Mouse (Mus musculus): Measurements from ENCODE around the gene Hist1h2bh. TPM values are rescaled to one million over a fixed set of nuclear protein-coding genes. Genes with fewer than 3 reads are reported as not detected.
A peak's percentile ranks its signal among the peaks of the same experiment; 100 is the strongest.
"Not testable (repeated sequence)": the region's sequence is repeated elsewhere in the genome, so short reads cannot be mapped to it uniquely, and the experiment has no call there.

Hist1h2bh gene
- polyA plus RNA-seq, 1 experiment, result 4.4 TPM

GRCm38 (mm10) chr13:23572218-23573033 is 29.2 kb upstream of the Hist1h2bh start:
- TF ChIP-seq CTCF (IDR thresholded peaks at IDR 0.05; ENCODE audit: borderline replicate concordance, extremely low read depth, insufficient read depth, insufficient read length) (no peak), POLR2A (IDR thresholded peaks at IDR 0.05; ENCODE audit: borderline replicate concordance, extremely low read depth, insufficient read depth, insufficient read length, poor library complexity, severe bottlenecking) (no peak)
- DNase-seq (ENCODE audit: low read depth), result peak; percentile 25

DNA sequence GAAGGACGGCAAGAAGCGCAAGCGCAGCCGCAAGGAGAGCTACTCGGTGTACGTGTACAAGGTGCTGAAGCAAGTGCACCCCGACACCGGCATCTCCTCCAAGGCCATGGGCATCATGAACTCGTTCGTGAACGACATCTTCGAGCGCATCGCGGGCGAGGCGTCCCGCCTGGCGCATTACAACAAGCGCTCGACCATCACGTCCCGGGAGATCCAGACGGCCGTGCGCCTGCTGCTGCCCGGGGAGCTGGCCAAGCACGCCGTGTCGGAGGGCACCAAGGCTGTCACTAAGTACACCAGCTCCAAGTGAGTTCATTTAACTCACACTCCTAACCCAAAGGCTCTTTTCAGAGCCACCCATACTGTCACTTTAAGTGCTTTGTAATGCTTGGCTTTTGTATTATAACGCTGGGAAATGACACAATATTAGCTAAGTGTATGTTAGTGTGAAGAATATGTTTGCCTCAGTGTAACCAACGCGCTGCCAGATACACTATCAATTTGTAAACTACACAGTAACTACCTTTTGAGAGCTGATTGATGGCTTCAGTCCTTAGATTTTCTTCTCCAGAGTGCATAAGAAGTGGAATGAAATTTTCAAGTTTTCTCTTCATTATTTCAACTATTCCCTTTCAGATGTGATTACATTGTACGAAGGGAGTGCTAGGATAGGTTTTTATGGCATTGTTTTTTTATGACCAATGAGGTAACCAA is 28.5 kb upstream of the Hist1h2bh start:
- DNase-seq (ENCODE audit: low read depth), result peak; percentile 53

- peak; percentile 99 for DNase-seq (ENCODE audit: low read depth)
Measured at GRCm38 (mm10) chr13:23571022-23571503, 27.9 kb upstream of the Hist1h2bh start, which contains the start of the genes Hist1h2ae and Hist1h2bg. Gene Hist1h2ae, minus strand, starts transcription at chr13:23571220. Gene Hist1h2bg, plus strand, starts transcription at chr13:23571396.

GRCm38 (mm10) chr13:23570261-23571021 is 27.2 kb upstream of the Hist1h2bh start:
- DNase-seq (ENCODE audit: low read depth), result peak; percentile 51

More at GRCm38 (mm10) chr13:23571022-23571503, 27.9 kb upstream of the Hist1h2bh start, which contains the start of the genes Hist1h2ae and Hist1h2bg:
- no peak for TF ChIP-seq POLR2A (IDR thresholded peaks at IDR 0.05; ENCODE audit: borderline replicate concordance, extremely low read depth, insufficient read depth, insufficient read length, poor library complexity, severe bottlenecking)
- TF ChIP-seq CTCF (IDR thresholded peaks at IDR 0.05; ENCODE audit: borderline replicate concordance, extremely low read depth, insufficient read depth, insufficient read length), result no peak

- no peak for TF ChIP-seq CTCF (IDR thresholded peaks at IDR 0.05; ENCODE audit: borderline replicate concordance, extremely low read depth, insufficient read depth, insufficient read length)
- no peak for TF ChIP-seq POLR2A (IDR thresholded peaks at IDR 0.05; ENCODE audit: borderline replicate concordance, extremely low read depth, insufficient read depth, insufficient read length, poor library complexity, severe bottlenecking)
- no peak for DNase-seq (ENCODE audit: low read depth)
Measured at GRCm38 (mm10) chr13:23564482-23564881, 21.3 kb upstream of the Hist1h2bh start.

- DNase-seq (ENCODE audit: low read depth), result peak; percentile 93
- TF ChIP-seq POLR2A (IDR thresholded peaks at IDR 0.05; ENCODE audit: borderline replicate concordance, extremely low read depth, insufficient read depth, insufficient read length, poor library complexity, severe bottlenecking) (no peak), CTCF (IDR thresholded peaks at IDR 0.05; ENCODE audit: borderline replicate concordance, extremely low read depth, insufficient read depth, insufficient read length) (no peak)
Measured at GRCm38 (mm10) chr13:23562699-23563462, 19.7 kb upstream of the Hist1h2bh start.

GRCm38 (mm10) chr13:23561883-23562659 is 18.9 kb upstream of the Hist1h2bh start, which contains the start of gene Hist1h3e:
Gene Hist1h3e, minus strand, starts transcription at chr13:23562369.
- peak; percentile 99 for DNase-seq (ENCODE audit: low read depth)
- peak; percentile 75 for TF ChIP-seq POLR2A (IDR thresholded peaks at IDR 0.05; ENCODE audit: borderline replicate concordance, extremely low read depth, insufficient read depth, insufficient read length, poor library complexity, severe bottlenecking)

- DNase-seq (ENCODE audit: low read depth), result not testable (repeated sequence)
Measured at GRCm38 (mm10) chr13:23561531-23561882, 18.3 kb upstream of the Hist1h2bh start.

GRCm38 (mm10) chr13:23560699-23561098 is 17.5 kb upstream of the Hist1h2bh start:
- not testable (repeated sequence) for DNase-seq (ENCODE audit: low read depth)

DNA sequence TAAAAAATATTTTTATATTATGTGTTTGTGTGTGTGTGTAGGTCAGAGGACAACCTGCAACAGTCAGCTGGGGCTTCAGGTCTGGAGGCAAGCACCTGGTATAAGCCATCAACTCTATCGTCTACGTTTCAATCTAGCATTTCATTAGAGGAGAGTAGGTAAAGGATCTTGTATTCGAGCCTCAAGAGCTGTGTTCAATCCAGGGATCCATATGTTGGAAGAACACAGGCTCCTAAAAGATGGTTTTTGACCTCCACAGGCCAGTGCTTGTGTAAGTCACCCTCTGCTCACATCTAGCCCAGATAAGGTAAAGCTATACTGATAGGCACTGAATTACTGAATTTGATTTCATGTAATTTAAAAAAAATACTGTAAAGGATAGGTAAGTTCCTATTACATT is 13.7 kb upstream of the Hist1h2bh start:
- DNase-seq (ENCODE audit: low read depth), result no peak
- TF ChIP-seq CTCF (IDR thresholded peaks at IDR 0.05; ENCODE audit: borderline replicate concordance, extremely low read depth, insufficient read depth, insufficient read length) (no peak), POLR2A (IDR thresholded peaks at IDR 0.05; ENCODE audit: borderline replicate concordance, extremely low read depth, insufficient read depth, insufficient read length, poor library complexity, severe bottlenecking) (no peak)

Measured in brain, embryonic 14.5 days (tissue).